Mouse (Mus musculus) MEL (cell line): Measurements from ENCODE around the gene Neo1. TPM values are rescaled to one million over a fixed set of nuclear protein-coding genes. Genes with fewer than 3 reads are reported as not detected.

Experiments used
- DNase-seq: peaks from one replicate; pipeline ENCODE4 v3.0.0; 2011; ENCODE audit warnings: low read depth, low spot score
- H3K27ac ChIP-seq: 2 replicates; pipeline ENCODE4 v1.5.1; 2012; ENCODE audit warnings: low read depth, mild to moderate bottlenecking, control low read depth, low read length, moderate library complexity; ENCODE audit not compliant: control insufficient read depth
- H3K27me3 ChIP-seq, 2 experiments: fragments of 150-350 bp in 1 of 2; sonication (generic) in 1 of 2; 2 replicates each; pipeline ENCODE4 v1.6.1; 2012; ENCODE audit warnings: low read length in 2 of 2, mild to moderate bottlenecking in 2 of 2, improper control_type of control experiment in 1 of 2, moderate library complexity in 1 of 2; ENCODE audit not compliant: insufficient read depth in 2 of 2, control insufficient read depth in 1 of 2
- H3K36me3 ChIP-seq, 2 experiments: 2 replicates each; pipeline ENCODE4 v1.6.1; 2012 to 2014; ENCODE audit warnings: low read length in 2 of 2, improper control_type of control experiment in 1 of 2, inconsistent platforms in 1 of 2, mild to moderate bottlenecking in 1 of 2; ENCODE audit not compliant: insufficient read depth in 2 of 2, control insufficient read depth in 1 of 2
- H3K4me1 ChIP-seq, 2 experiments: fragments of 150-350 bp in 1 of 2; sonication (generic) in 1 of 2; 2 replicates each; pipeline ENCODE4 v1.6.1; 2012; ENCODE audit warnings: low read length in 2 of 2, improper control_type of control experiment in 1 of 2, mild to moderate bottlenecking in 1 of 2; ENCODE audit not compliant: insufficient read depth in 2 of 2, control insufficient read depth in 1 of 2
- H3K4me3 ChIP-seq, 2 experiments: fragments of 150-350 bp in 1 of 2; sonication (generic) in 1 of 2; 2 replicates each; pipeline ENCODE4 v1.5.1; 2012; ENCODE audit warnings: low read depth in 2 of 2, low read length in 2 of 2, mild to moderate bottlenecking in 2 of 2, moderate library complexity in 2 of 2, control low read depth in 1 of 2, improper control_type of control experiment in 1 of 2; ENCODE audit not compliant: control insufficient read depth in 1 of 2, insufficient read depth in 1 of 2
- H3K79me2 ChIP-seq: 2 replicates; pipeline ENCODE4 v1.6.1; 2012; ENCODE audit warnings: mild to moderate bottlenecking, low read length, moderate library complexity; ENCODE audit not compliant: control insufficient read depth, poor library complexity, insufficient read depth
- H3K9ac ChIP-seq: 2 replicates; pipeline ENCODE4 v1.6.1; 2012; ENCODE audit warnings: low read depth, mild to moderate bottlenecking, control low read depth, low read length, moderate library complexity; ENCODE audit not compliant: control insufficient read depth, poor library complexity, severe bottlenecking
- H3K9me3 ChIP-seq: fragments of 150-350 bp; sonication (generic); replicated peaks from 2 replicates; pipeline ENCODE4 v1.6.1; 2012; ENCODE audit warnings: mild to moderate bottlenecking, low read length, improper control_type of control experiment, moderate library complexity; ENCODE audit not compliant: insufficient read depth
- CHD1 ChIP-seq: IDR thresholded peaks from 2 replicates; pipeline ENCODE4 v1.6.1; 2012; ENCODE audit warnings: low read depth, mild to moderate bottlenecking, inconsistent platforms, low read length, improper control_type of control experiment
- CTCF ChIP-seq, 3 experiments: IDR thresholded peaks in 2 of 3; conservative IDR thresholded peaks in 1 of 3; 2 replicates each; pipeline ENCODE4 v1.5.1; 2011 to 2012; ENCODE audit warnings: low read length in 3 of 3, low read depth in 2 of 3, mild to moderate bottlenecking in 2 of 3, improper control_type of control experiment in 1 of 3, inconsistent platforms in 1 of 3, mixed read lengths in 1 of 3, moderate library complexity in 1 of 3; ENCODE audit not compliant: control insufficient read depth in 1 of 3, insufficient read depth in 1 of 3, poor library complexity in 1 of 3, severe bottlenecking in 1 of 3
- ELF1 ChIP-seq: IDR thresholded peaks from 2 replicates; pipeline ENCODE4 v1.6.1; 2014; ENCODE audit warnings: low read depth, mild to moderate bottlenecking, inconsistent platforms, low read length, improper control_type of control experiment, moderate library complexity
- ETS1 ChIP-seq: IDR thresholded peaks from 2 replicates; pipeline ENCODE4 v1.6.1; 2012; ENCODE audit warnings: low read depth, mild to moderate bottlenecking, inconsistent platforms, low read length, improper control_type of control experiment, moderate library complexity
- KAT2A ChIP-seq: conservative IDR thresholded peaks from 2 replicates; pipeline ENCODE4 v1.6.1; 2012; ENCODE audit warnings: low read depth, low read length, improper control_type of control experiment, inconsistent platforms
- MAZ ChIP-seq: IDR thresholded peaks from 2 replicates; pipeline ENCODE4 v1.6.1; 2012; ENCODE audit warnings: low read depth, mild to moderate bottlenecking, inconsistent platforms, low read length, improper control_type of control experiment
- MEF2A ChIP-seq: IDR thresholded peaks from 2 replicates; pipeline ENCODE4 v1.6.1; 2014; ENCODE audit warnings: low read depth, mild to moderate bottlenecking, inconsistent platforms, low read length, improper control_type of control experiment; ENCODE audit not compliant: poor library complexity, insufficient replicate concordance, severe bottlenecking; ENCODE audit errors: extremely low read depth
- MXI1 ChIP-seq: IDR thresholded peaks from 2 replicates; pipeline ENCODE4 v1.6.1; 2011; ENCODE audit warnings: mild to moderate bottlenecking, low read depth, low read length, improper control_type of control experiment
- NELFE ChIP-seq: IDR thresholded peaks from 2 replicates; pipeline ENCODE4 v1.6.1; 2011; ENCODE audit warnings: low read depth, low read length, improper control_type of control experiment
- POLR2A ChIP-seq, 2 experiments: IDR thresholded peaks; 2 replicates each; pipeline ENCODE4 v1.6.1; 2011 to 2012; ENCODE audit warnings: low read length in 2 of 2, mild to moderate bottlenecking in 2 of 2, control low read depth in 1 of 2, improper control_type of control experiment in 1 of 2, low read depth in 1 of 2, moderate library complexity in 1 of 2; ENCODE audit not compliant: control insufficient read depth in 1 of 2, insufficient read depth in 1 of 2, poor library complexity in 1 of 2
- POLR2AphosphoS2 ChIP-seq: IDR thresholded peaks from 2 replicates; pipeline ENCODE4 v1.6.1; 2011; ENCODE audit warnings: low read length, improper control_type of control experiment
- RAD21 ChIP-seq: IDR thresholded peaks from 2 replicates; pipeline ENCODE4 v1.6.1; 2011; ENCODE audit warnings: mild to moderate bottlenecking, low read depth, low read length, improper control_type of control experiment
- RCOR1 ChIP-seq: IDR thresholded peaks from 2 replicates; pipeline ENCODE4 v1.6.1; 2012; ENCODE audit warnings: low read depth, mild to moderate bottlenecking, inconsistent platforms, low read length, improper control_type of control experiment
- TBP ChIP-seq: IDR thresholded peaks from 2 replicates; pipeline ENCODE4 v1.8.0; 2011; ENCODE audit warnings: low read depth, low read length, improper control_type of control experiment
- TCF12 ChIP-seq: IDR thresholded peaks from 2 replicates; pipeline ENCODE4 v1.6.1; 2014; ENCODE audit warnings: low read depth, mild to moderate bottlenecking, inconsistent platforms, low read length, improper control_type of control experiment, moderate library complexity
- ZMIZ1 ChIP-seq: IDR thresholded peaks from 2 replicates; pipeline ENCODE4 v1.6.1; 2012; ENCODE audit warnings: low read depth, mild to moderate bottlenecking, inconsistent platforms, low read length, improper control_type of control experiment, moderate library complexity
- polyA plus RNA-seq, 2 experiments: library from polyadenylated mRNA; stranded (reverse) in 1 of 2; unstranded in 1 of 2; fragments of >175 nt in 1 of 2; fragments of >200 nt in 1 of 2; gene quantifications; 2 replicates each; pipeline versions ENCODE4 v1.2.1 to v1.2.4; 2012; ENCODE audit warnings: low replicate concordance in 2 of 2, low read depth in 1 of 2; ENCODE audit not compliant: insufficient read length in 2 of 2, insufficient read depth in 1 of 2, missing spikeins in 1 of 2
- total RNA-seq: library from RNA; depleted of rRNA; stranded (reverse); fragments of 300-350 nt; gene quantifications from 2 replicates; pipeline ENCODE4 v1.2.3, GENCODE M21; 2012

Neo1 gene
- total and polyA plus RNA-seq, 3 experiments = 0.04 to 0.08 TPM; not detected in 1

DNA sequence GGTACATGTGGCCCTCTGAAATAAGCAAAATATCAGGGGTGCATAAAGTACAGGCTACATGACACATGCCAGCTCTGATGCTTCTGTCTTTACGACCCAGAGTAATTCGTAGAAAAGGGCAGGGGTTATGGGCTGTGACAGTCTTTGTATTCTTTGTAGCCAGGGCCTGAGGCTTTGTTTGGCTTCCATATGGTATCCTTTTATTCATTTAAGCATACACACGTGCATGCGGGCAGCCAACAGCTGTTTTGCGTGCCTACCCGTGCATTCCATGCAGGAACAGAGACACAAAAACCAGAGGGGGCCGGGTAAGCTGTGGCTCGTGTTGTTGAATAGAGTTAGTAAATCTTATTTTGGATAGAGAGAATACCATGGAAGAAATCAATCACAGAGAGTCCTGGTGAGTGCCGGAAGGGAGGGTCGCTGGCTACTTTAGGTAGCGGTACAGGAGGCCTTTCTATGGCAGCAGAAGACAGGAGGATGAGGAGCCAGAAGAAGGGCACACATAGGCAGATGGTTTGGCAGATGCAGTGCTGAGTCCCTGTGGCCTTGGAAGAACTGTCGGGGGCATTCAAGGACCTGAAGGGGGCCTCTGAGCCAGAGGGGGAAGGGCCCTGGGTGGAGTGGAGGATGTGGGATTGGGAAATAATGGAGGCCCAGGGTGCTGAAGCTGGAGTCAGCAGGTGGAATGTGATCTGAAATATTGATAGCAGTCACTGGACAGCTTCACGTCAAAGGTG is 186.5 kb downstream of the Neo1 start:
- peaks cover 0 to 4% of the 10 kb centered on the region in 2 experiments; a peak in 2 of 4 replicates for H3K4me1 ChIP-seq
- DNase-seq = no peak

DNA sequence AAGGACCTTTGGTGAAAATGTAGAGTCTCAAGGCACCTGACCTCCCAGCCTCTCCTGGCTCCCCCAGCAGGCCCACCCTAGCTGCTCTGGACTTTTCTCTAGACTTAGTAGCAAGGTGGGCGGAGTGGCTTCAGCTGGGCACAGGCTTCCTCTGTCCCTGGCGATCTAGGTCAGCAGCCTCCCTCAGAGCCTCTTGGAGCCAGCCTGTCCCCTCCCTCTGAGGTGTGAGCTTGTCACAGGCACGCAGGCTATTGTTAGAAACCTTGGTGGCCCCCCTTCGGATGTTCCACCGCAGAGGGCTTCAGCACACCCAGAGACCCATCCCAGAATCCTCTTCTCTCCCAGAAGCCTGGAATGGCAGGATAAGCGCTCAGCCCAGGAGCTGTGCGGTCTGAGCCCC is 188.6 kb downstream of the Neo1 start:
- H3K4me3 ChIP-seq = no peak overlapping the region
- H3K79me2 ChIP-seq = no peaks in the 10 kb centered on the region
- TF ChIP-seq MEF2A (no peak), RCOR1 (no peak)
- no peak for DNase-seq
- peaks cover 0 to 10% of the 10 kb centered on the region in 2 experiments; a peak in 2 of 4 replicates for H3K27me3 ChIP-seq
- no peak overlapping the region for H3K9ac ChIP-seq
- H3K4me1 ChIP-seq = peaks cover 0 to 4% of the 10 kb centered on the region in 2 experiments; a peak in 2 of 4 replicates
- no peaks in the 10 kb centered on the region for H3K36me3 ChIP-seq
- no peak overlapping the region for H3K27ac ChIP-seq
- no peaks in the 10 kb centered on the region for H3K9me3 ChIP-seq

More for the DNA sequence above, 186.5 kb downstream of the Neo1 start:
- H3K4me3 ChIP-seq = no peak overlapping the region
- no peak overlapping the region for H3K9ac ChIP-seq
- no peaks in the 10 kb centered on the region for H3K79me2 ChIP-seq
- H3K36me3 ChIP-seq = no peaks in the 10 kb centered on the region
- no peak overlapping the region for H3K27ac ChIP-seq
- no peak for TF ChIP-seq ETS1
- H3K27me3 ChIP-seq = peaks cover 0 to 14% of the 10 kb centered on the region in 2 experiments; a peak in 2 of 4 replicates
- no peaks in the 10 kb centered on the region for H3K9me3 ChIP-seq

DNA sequence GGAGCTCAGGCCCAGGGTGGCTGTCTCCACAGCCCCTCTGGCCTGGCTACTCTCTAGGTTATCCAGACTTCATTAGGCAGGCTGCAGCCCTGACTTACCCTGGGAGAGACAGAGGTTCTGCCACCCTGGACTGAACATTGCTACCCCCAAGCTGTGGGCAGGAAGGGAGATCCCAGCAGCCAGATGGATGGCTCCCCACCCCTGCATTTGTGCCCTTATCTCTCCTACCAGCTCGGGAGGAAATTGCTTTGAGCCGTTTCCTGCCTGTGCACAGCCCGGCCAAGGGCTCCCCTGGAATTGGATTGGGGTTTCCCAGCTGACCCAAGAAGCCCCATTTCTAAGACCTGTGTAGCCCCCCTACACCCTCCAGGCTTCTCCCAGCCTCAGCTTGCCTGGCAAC is 189.2 kb downstream of the Neo1 start:
- H3K9ac ChIP-seq = no peak overlapping the region

More for the DNA sequence above, 189.2 kb downstream of the Neo1 start:
- Histone ChIP-seq H3K4me3 (no peak overlapping the region), H3K4me1 (peaks cover 0 to 4% of the 10 kb centered on the region in 2 experiments; a peak in 2 of 4 replicates), H3K79me2 (no peaks in the 10 kb centered on the region), H3K27ac (no peak overlapping the region), H3K27me3 (peaks cover 0 to 6% of the 10 kb centered on the region in 2 experiments; a peak in 1 of 4 replicates)
- DNase-seq = no peak
- TF ChIP-seq MXI1 = no peak
- TF ChIP-seq RAD21 = no peak
- TF ChIP-seq ELF1 = no peak
- no peak for TF ChIP-seq MAZ
- no peak for TF ChIP-seq CTCF (IDR thresholded peaks at IDR 0.05 in 2 of 3, conservative IDR thresholded peaks at IDR 0.05 in 1 of 3; ENCODE audit: control insufficient read depth in 1 of 3, insufficient read depth in 1 of 3, low read depth in 2 of 3, low read length in 3 of 3, poor library complexity in 1 of 3, severe bottlenecking in 1 of 3)
- TF ChIP-seq TCF12 = no peak
- TF ChIP-seq KAT2A = no peak
- no peak for TF ChIP-seq CHD1
- no peak for TF ChIP-seq TBP
- no peak for TF ChIP-seq POLR2A (IDR thresholded peaks at IDR 0.05; ENCODE audit: control insufficient read depth in 1 of 2, insufficient read depth in 1 of 2, low read depth in 1 of 2, low read length in 2 of 2, poor library complexity in 1 of 2)
- TF ChIP-seq NELFE = no peak
- TF ChIP-seq POLR2AphosphoS2 = no peak
- TF ChIP-seq ZMIZ1 = no peak
- TF ChIP-seq, all 39 proteins: peak for 0
- Histone ChIP-seq H3K36me3 (no peaks in the 10 kb centered on the region), H3K9me3 (no peaks in the 10 kb centered on the region)
